Mouse (Mus musculus) E14TG2a.4 (cell line): Measurements from ENCODE around the gene Scube1.

Source experiments
- CTCF ChIP-seq: conservative IDR thresholded peaks from 2 replicates; pipeline ENCODE4 v1.5.1; 2014; ENCODE audit warnings: low read length
- NANOG ChIP-seq: IDR thresholded peaks from 2 replicates; pipeline ENCODE4 v1.6.1; 2014; ENCODE audit warnings: borderline replicate concordance, low read length, mixed read lengths

DNA sequence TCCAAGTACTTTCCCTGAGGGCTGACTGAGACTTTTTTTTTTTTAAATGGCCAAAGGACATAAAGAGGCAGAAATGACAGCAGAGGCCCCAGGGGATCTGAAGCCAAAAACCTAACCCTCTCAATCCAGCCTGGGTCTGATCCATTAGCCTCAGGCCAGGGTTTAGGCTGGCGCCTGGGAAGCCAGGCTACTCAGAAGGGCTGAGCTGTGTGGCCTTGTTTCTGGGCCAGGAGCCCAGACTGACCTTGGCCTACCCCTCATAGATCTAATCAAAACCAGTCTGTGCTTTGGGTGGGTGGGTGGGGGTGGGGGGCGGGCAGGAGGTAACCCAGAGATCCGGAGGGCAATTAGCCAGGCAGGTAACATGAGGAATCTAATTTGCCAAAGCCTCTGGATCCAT, 51.2 kb downstream of the Scube1 start:
- TF ChIP-seq CTCF (no peak), NANOG (no peak)
